Mouse (Mus musculus) CH12.LX (cell line): ENCODE measurements around the gene Rbp1.

Experiments
- CTCF ChIP-seq, 2 experiments: IDR thresholded peaks in 1 of 2; conservative IDR thresholded peaks in 1 of 2; 2 replicates each; pipeline ENCODE4 v1.5.1; 2011 to 2012; ENCODE audit warnings: low read depth in 2 of 2, low read length in 2 of 2, improper control_type of control experiment in 1 of 2, inconsistent platforms in 1 of 2, mild to moderate bottlenecking in 1 of 2, moderate library complexity in 1 of 2
- EP300 ChIP-seq: IDR thresholded peaks from 2 replicates; pipeline ENCODE4 v1.6.1; 2011; ENCODE audit warnings: low read length, improper control_type of control experiment
- GABPA ChIP-seq: IDR thresholded peaks from 2 replicates; pipeline ENCODE4 v1.6.1; 2012; ENCODE audit warnings: low read depth, low read length, improper control_type of control experiment, inconsistent platforms; ENCODE audit not compliant: insufficient replicate concordance
- MEF2A ChIP-seq: IDR thresholded peaks from 2 replicates; pipeline ENCODE4 v1.6.1; 2014; ENCODE audit warnings: low read depth, mild to moderate bottlenecking, inconsistent platforms, low read length, improper control_type of control experiment, borderline replicate concordance
- MXI1 ChIP-seq: IDR thresholded peaks from 2 replicates; pipeline ENCODE4 v1.6.1; 2011; ENCODE audit warnings: mild to moderate bottlenecking, low read depth, low read length, improper control_type of control experiment
- NELFE ChIP-seq: IDR thresholded peaks from 2 replicates; pipeline ENCODE4 v1.6.1; 2011; ENCODE audit warnings: low read depth, low read length, improper control_type of control experiment
- POLR2A ChIP-seq: IDR thresholded peaks from 2 replicates; pipeline ENCODE4 v1.6.1; 2011; ENCODE audit warnings: low read depth, mild to moderate bottlenecking, improper control_type of control experiment, low read length
- SIN3A ChIP-seq: IDR thresholded peaks from 2 replicates; pipeline ENCODE4 v1.6.1; 2012; ENCODE audit warnings: low read length, improper control_type of control experiment, inconsistent platforms
- ZC3H11A ChIP-seq: IDR thresholded peaks from 2 replicates; pipeline ENCODE4 v1.6.1; 2012; ENCODE audit warnings: low read depth, mild to moderate bottlenecking, inconsistent platforms, low read length, improper control_type of control experiment

DNA sequence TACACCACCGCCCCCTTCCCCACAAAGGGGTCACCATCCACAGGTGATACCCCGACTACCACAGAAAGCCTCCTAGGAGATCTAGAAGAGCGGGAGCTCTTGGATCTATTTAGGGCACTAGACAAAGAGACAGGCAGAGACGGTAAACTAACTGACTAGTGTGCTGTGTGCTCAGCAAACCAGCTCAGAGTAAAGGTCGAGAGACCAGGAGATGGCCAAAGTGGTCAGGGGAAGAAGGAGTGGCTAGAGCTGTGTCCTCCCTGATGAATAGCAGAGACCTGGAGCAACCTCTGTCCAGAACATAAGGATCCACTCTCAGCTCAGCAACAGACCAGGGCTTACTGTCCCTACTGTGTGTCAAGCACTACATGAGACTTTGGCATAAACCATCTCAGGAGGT lies at the start of gene Rbp1:
- TF ChIP-seq POLR2A (no peak), ZC3H11A (no peak), CTCF (conservative IDR thresholded peaks at IDR 0.05 in 1 of 2, IDR thresholded peaks at IDR 0.05 in 1 of 2; ENCODE audit: low read depth in 2 of 2, low read length in 2 of 2) (no peak), SIN3A (no peak), MEF2A (no peak), GABPA (no peak), EP300 (no peak), MXI1 (no peak), NELFE (no peak)
